Mouse (Mus musculus): ENCODE results near the gene Unc5b. TPM values are rescaled to one million over a fixed set of nuclear protein-coding genes. Genes with fewer than 3 reads are reported as not detected.

Gene Unc5b
- polyA plus RNA-seq, 1 experiment from 2014 or later: 2.8 TPM

DNA sequence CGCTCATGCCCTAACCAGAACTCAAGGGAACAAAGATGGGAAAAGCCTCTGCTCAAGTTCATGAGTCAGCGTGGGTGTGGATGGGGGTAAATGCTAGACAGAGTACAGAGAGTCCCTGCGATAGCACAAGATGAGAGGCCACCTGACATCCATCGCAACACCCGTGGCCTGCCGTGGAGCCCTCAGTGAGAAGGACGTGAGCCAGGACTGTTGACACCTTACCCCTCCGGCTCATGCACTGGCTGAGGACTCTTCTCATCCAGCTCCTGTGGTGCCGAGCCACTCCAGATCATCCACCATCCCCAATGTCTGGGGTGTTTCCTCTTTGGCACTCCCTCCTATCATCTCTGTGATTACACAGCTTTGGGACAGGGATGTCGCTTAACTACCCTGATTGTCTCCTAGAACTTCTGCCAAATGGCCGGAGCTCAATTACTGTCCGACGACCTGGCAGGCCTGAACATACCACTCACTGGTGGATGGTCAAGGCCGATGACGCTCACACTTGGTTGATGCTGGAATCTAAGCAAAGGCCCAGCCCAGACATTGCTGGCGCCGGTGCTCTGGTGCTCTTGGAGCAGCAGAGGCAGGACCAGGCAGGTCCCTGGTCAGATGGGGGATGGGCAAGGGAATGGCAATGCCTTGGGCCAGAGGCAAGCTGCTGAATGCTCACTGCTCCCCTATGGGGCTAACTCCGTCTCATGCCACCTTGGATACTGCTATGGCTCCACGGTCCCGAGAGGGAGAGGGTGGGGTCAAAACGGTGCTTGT lies 25.8 kb downstream of the Unc5b start:
- H3K4me1 ChIP-seq: peaks cover 19% of the 10 kb centered on the region
- H3K36me3 ChIP-seq (replicated peaks): no peaks in the 10 kb centered on the region
- H3K27me3 ChIP-seq (replicated peaks): no peaks in the 10 kb centered on the region
- no peak overlapping the region for H3K27ac ChIP-seq
- ATAC-seq (replicated peaks): no peak
- H3K9ac ChIP-seq: no peak overlapping the region
- H3K4me2 ChIP-seq: no peak overlapping the region
- H3K4me3 ChIP-seq: no peak overlapping the region
- H3K9me3 ChIP-seq: no peaks in the 10 kb centered on the region
- 83% methylated on average over 21 of the region's 21 CpGs for WGBS

DNA sequence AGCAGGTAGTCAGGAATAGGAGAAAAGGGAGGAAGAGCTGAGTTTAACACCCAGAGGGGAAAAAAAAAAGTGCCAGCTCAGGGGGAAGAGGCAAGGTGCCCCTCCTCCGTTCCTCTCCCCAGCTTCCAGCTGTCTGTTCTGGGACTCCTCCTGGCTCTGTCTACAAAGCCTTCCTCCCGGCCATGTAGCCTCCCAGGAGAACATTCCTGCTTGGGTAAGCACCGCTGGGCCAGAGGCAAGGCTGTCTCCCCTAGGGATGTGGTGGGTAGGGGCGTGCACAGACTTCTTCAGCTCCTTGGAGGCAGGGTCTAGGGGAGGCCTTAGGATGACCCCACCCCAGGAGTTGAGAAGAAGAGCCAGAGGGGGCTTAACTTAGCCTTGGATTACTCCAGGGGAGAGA lies 26.5 kb downstream of the Unc5b start:
- Histone ChIP-seq H3K36me3 (replicated peaks) (no peaks in the 10 kb centered on the region), H3K4me2 (no peak overlapping the region), H3K9ac (no peak overlapping the region), H3K4me3 (no peak overlapping the region), H3K4me1 (peaks cover 25% of the 10 kb centered on the region), H3K27me3 (replicated peaks) (peaks cover 3% of the 10 kb centered on the region; the same call in 1 of the 2 replicates), H3K9me3 (no peaks in the 10 kb centered on the region), H3K27ac (no peak overlapping the region)
- ATAC-seq (replicated peaks): no peak
- WGBS: 26% methylated on average over 4 of the region's 4 CpGs

DNA sequence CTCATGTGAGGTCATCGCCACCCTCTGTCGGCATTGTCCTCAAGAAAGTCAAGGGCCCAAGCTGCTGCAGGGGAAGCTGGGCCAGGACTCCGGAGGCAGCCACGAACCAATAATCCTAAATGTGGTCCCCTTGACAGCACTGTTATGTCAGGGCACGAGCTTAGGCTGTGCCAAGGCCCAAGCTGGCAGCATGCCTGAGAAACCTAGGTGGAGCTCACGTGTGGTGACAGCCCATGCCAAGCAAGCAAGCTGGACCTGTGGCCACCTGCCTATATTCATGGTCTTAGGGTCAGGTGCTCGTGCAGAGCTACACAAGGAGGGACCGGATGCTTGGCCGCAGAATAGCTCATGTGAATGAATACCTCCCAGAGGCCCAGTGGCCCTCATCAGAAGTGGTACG lies 27.4 kb downstream of the Unc5b start:
- peaks cover 4% of the 10 kb centered on the region; the same call in 1 of the 2 replicates for H3K27me3 ChIP-seq (replicated peaks)
- H3K9me3 ChIP-seq: no peaks in the 10 kb centered on the region
- H3K9ac ChIP-seq: no peak overlapping the region
- H3K36me3 ChIP-seq (replicated peaks): no peaks in the 10 kb centered on the region
- H3K4me2 ChIP-seq: no peak overlapping the region
- peaks cover 26% of the 10 kb centered on the region for H3K4me1 ChIP-seq
- H3K4me3 ChIP-seq: no peak overlapping the region
- no peak overlapping the region for H3K27ac ChIP-seq
- WGBS: 90% methylated on average over 10 of the region's 10 CpGs
- ATAC-seq (replicated peaks): no peak

DNA sequence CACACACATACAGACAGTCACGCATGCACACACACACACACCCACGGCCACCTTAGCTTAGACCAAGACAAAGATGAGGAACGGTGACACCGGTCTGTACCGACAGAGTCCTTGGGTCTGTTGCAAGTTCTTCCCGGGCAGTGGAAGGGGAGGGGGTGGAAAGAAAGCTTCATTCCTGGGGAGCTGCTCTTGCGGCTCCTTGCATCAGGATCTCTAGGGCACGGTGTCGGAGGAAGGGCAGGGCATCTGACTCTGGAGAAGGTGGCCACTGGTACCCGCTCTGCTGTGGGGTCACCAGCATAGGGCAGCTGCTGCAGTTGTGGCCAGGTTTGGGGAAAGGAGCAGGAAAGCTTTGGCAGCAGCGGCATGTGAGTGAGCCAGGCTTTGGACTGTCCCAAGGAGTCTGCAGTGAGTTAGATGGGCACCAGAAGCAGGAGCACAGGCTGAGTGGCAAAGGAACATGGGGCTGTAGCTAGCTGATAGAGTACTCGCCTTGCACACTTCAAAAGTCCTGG lies 29.4 kb downstream of the Unc5b start:
- Histone ChIP-seq H3K36me3 (replicated peaks) (no peaks in the 10 kb centered on the region), H3K9me3 (no peaks in the 10 kb centered on the region), H3K4me1 (peaks cover 16% of the 10 kb centered on the region), H3K4me2 (no peak overlapping the region), H3K4me3 (no peak overlapping the region), H3K27me3 (replicated peaks) (peaks cover 4% of the 10 kb centered on the region; the same call in 1 of the 2 replicates), H3K9ac (no peak overlapping the region), H3K27ac (no peak overlapping the region)
- ATAC-seq (replicated peaks): no peak
- 65% methylated on average over 12 of the region's 12 CpGs for WGBS

DNA sequence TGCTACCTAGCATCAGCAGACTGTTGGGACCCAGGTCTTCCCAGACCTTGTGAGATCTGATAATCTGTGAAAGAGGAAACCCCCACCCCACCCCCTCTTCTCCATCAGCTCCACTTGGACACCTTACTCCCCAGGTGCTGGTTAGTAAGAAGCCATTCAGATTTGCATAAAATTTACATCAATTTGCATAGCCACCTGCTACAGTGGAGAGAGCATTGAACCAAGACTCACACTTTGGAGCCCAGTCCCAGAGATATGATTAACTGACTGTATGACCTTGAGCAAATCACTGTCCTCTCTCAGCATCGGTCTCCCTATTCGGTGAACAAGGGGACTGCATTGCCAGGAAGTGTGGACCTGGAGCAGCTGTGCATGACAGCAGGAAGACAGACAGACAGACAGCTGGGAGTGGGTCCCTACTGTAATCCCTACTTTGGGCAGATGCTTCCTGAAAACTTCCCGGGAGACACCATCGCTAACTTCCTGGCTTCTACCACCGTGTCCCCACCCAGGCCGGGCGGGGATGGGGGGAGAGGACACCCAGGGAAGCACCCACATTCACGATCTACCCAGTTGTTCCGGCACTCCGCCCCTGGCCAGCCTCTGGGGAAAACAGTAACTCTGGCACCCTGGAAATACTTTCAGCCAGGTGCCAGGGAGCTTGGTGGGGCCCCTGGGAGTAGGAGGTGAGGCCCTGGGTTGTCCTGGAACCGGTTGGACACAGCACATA lies 30.0 kb downstream of the Unc5b start:
- H3K9me3 ChIP-seq: no peaks in the 10 kb centered on the region
- no peak overlapping the region for H3K27ac ChIP-seq
- no peak overlapping the region for H3K4me2 ChIP-seq
- WGBS: 35% methylated on average over 11 of the region's 11 CpGs
- H3K4me3 ChIP-seq: no peak overlapping the region
- no peak overlapping the region for H3K9ac ChIP-seq
- ATAC-seq (replicated peaks): no peak
- H3K36me3 ChIP-seq (replicated peaks): no peaks in the 10 kb centered on the region
- peaks cover 16% of the 10 kb centered on the region for H3K4me1 ChIP-seq
- H3K27me3 ChIP-seq (replicated peaks): peaks cover 4% of the 10 kb centered on the region; the same call in 1 of the 2 replicates

DNA sequence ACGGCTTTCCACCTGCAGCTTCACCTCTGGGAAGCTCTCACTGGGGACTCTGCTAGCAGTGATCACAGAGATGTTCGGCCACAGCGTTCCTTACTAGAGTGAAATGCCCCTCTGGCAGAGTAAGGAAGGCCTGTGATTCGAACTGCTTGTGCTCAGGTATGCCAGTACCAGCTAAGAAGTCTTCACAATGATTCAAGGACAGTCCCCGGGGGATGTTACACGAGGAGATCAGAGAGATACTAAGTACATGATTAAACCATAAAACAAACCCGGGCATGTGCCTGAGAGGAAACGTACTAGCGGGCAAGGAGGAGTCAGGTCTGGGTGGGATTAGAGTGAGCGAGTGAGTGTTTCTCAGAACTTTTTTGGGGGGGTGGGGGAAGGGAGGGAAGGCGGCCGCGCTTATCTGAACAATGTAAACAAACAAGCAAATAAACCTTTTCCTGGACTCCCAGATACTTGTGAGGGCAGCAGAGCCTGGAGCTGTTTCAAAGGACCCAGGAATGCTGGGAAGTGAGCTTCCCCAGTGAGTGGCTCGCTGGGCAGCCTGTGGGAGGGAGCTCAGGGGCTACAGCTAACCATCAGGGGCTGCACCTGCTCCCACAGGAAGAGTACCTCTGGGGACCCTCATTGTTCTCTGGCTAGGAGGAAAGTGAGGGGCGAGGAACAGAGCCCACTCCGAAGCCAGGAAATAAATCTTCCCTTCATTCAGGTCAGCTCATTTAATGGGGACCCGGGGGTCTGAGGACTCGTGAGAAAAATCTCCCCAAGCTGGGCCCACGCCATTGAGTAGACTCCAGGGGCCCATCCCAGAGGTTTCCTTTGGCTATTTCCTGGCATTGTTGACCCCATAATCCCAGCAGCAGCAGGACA lies 30.9 kb downstream of the Unc5b start:
- no peaks in the 10 kb centered on the region for H3K9me3 ChIP-seq
- no peak overlapping the region for H3K27ac ChIP-seq
- H3K36me3 ChIP-seq (replicated peaks): no peaks in the 10 kb centered on the region
- H3K4me3 ChIP-seq: no peak overlapping the region
- peaks cover 4% of the 10 kb centered on the region; the same call in 1 of the 2 replicates for H3K27me3 ChIP-seq (replicated peaks)
- whole genome bisulfite sequencing: 18% methylated on average over 19 of the region's 19 CpGs
- no peak for ATAC-seq (replicated peaks)
- peaks cover 16% of the 10 kb centered on the region for H3K4me1 ChIP-seq
- no peak overlapping the region for H3K9ac ChIP-seq
- no peak overlapping the region for H3K4me2 ChIP-seq

DNA sequence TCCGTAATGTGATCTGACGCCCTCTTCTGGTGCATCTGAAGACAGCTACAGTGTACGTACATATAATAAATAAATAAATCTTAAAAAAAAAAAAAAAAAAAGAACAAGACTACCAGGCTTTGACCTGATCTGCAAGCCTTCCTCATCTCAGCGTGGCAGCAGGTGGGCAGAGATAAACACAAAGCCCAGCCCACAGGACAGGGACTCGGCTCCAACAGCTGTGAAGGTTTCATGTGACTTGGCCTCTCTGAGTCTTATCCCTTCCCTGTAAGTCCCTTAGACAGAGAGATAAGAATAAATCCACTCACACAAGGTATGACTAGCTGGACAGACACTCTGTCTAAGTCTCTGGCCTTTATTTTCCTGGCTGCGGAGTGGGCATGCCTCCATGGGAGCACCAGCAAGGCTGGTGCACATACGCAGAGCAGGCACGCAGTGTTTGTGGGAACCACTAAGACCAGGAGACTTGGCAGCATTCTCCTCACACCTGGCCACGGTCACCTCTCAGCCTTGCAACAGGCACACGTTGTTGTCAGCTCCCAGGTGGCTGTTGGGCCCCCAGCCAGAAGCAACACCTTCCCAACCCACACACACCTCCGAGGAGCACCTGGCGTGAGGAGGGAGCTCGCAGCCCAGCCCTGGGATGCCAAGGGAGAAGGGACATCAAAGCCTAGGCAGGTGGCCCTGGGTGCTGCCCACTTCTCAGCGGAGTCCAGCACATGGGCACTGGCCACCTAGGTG lies 33.5 kb downstream of the Unc5b start:
- Histone ChIP-seq H3K4me1 (peaks cover 15% of the 10 kb centered on the region), H3K4me3 (no peak overlapping the region), H3K27ac (no peak overlapping the region), H3K9me3 (no peaks in the 10 kb centered on the region), H3K9ac (no peak overlapping the region), H3K36me3 (replicated peaks) (no peaks in the 10 kb centered on the region), H3K27me3 (replicated peaks) (peaks cover 4% of the 10 kb centered on the region; the same call in 1 of the 2 replicates), H3K4me2 (no peak overlapping the region)
- ATAC-seq (replicated peaks): no peak
- 86% methylated on average over 14 of the region's 14 CpGs for WGBS

DNA sequence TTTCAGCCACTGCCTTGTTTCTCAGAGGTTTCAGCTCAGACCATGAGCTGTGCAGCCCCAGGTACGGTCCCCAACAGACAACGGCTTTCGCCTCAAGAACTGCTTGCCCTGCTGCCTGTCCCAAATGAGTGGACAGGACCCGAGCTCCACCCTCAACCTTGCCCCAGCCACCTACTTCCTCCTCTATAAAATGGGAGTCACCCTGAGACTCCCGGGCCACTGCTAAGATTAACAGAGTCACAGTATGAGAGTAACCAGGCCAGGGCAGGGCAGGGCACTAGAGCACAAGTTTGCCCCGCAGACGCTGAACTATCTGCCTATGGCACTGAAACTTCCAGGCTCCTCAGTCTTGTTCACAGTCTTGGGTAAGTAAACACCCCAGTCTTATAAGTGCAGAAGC lies 34.9 kb downstream of the Unc5b start:
- no peak overlapping the region for H3K9ac ChIP-seq
- H3K4me1 ChIP-seq: peaks cover 15% of the 10 kb centered on the region
- H3K27me3 ChIP-seq (replicated peaks): peaks cover 4% of the 10 kb centered on the region; the same call in 1 of the 2 replicates
- no peak for ATAC-seq (replicated peaks)
- H3K4me3 ChIP-seq: no peak overlapping the region
- H3K27ac ChIP-seq: no peak overlapping the region
- no peaks in the 10 kb centered on the region for H3K36me3 ChIP-seq (replicated peaks)
- WGBS: 91% methylated on average over 7 of the region's 7 CpGs
- no peak overlapping the region for H3K4me2 ChIP-seq
- no peaks in the 10 kb centered on the region for H3K9me3 ChIP-seq

DNA sequence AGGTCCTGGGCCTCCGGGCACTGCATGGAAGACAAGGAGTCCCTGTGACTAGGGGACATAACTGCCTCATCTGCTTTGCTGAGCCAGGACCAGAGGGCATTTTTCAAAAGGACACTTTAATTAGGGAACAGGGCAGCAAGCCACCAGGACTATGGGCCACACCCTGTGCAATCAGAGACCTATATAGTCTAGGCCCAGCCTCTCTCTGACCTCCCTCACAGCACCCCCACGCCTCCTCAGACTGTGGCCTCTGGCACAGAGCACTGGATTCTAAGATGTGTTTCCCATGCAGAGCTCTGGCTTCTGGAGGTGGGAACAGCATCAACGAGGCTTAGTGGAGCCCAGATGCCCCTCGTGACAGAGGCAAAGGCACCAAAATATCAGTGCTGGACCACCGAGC lies 35.4 kb downstream of the Unc5b start:
- Histone ChIP-seq H3K27ac (no peak overlapping the region), H3K9ac (no peak overlapping the region), H3K4me2 (no peak overlapping the region), H3K4me3 (no peak overlapping the region), H3K4me1 (peaks cover 14% of the 10 kb centered on the region), H3K27me3 (replicated peaks) (peaks cover 4% of the 10 kb centered on the region; the same call in 1 of the 2 replicates), H3K9me3 (no peaks in the 10 kb centered on the region), H3K36me3 (replicated peaks) (no peaks in the 10 kb centered on the region)
- ATAC-seq (replicated peaks): no peak
- WGBS: 72% methylated on average over 5 of the region's 5 CpGs

DNA sequence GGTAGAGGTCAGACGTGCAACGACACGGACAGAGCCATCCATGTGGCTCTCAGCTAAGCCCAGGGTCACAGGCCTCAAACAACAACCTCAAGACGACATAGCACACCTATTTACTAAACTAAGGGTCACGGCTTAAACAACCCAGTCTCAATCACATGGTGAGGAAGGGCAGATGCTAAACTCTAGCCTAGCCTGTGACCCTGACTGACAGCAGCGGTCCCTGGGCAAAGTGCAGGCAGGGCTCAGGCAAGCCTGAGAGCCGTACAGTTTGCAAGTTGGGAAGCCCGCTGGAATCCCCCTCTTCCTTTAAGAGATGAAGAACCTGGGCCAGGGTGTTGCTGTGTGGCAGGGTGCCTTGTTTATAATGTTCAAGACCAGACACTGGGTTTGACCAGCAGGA lies 36.6 kb downstream of the Unc5b start:
- Histone ChIP-seq H3K36me3 (replicated peaks) (no peaks in the 10 kb centered on the region), H3K27me3 (replicated peaks) (peaks cover under 1% of the 10 kb centered on the region; the same call in 1 of the 2 replicates), H3K27ac (no peak overlapping the region), H3K4me2 (no peak overlapping the region), H3K9ac (no peak overlapping the region), H3K9me3 (no peaks in the 10 kb centered on the region), H3K4me3 (no peak overlapping the region), H3K4me1 (peaks cover 3% of the 10 kb centered on the region; the same call in 1 of the 2 replicates)
- no peak for ATAC-seq (replicated peaks)
- 57% methylated on average over 8 of the region's 8 CpGs for WGBS

DNA sequence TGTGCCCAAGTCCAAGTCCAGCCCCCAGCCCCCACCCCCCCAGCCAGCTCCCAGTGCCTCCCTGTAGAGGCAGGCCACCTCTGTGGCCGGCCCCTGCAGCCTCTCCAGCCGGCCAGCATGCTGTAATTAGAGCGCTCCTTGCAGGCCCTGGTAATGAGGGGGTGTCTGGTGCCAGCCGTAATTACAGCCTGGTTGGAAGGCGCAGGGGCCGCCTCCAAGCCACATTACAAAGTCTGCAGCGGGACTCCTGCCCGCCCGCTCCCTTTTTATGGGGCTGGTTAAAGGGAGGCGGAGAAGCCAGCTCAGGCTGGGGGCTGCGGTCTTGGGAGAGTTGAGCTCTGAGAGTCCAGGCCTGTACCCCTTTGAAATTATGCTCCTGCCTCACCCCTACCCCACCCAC lies 37.0 kb downstream of the Unc5b start:
- peaks cover 3% of the 10 kb centered on the region; the same call in 1 of the 2 replicates for H3K4me1 ChIP-seq
- no peaks in the 10 kb centered on the region; the same call in 1 of the 2 replicates for H3K27me3 ChIP-seq (replicated peaks)
- ATAC-seq (replicated peaks): no peak
- H3K27ac ChIP-seq: no peak overlapping the region
- WGBS: 38% methylated on average over 11 of the region's 11 CpGs
- no peaks in the 10 kb centered on the region for H3K9me3 ChIP-seq
- no peak overlapping the region for H3K4me2 ChIP-seq
- H3K9ac ChIP-seq: no peak overlapping the region
- H3K4me3 ChIP-seq: no peak overlapping the region
- H3K36me3 ChIP-seq (replicated peaks): no peaks in the 10 kb centered on the region

All from midbrain, embryonic 15.5 days (tissue).